Mouse (Mus musculus): ENCODE measurements around the gene Urgcp.

Urgcp gene

GRCm38 (mm10) chr11:5761820-5762632, at the start of gene Urgcp:
Gene Urgcp (minus strand): TSS chr11:5762376.
- no peak for TF ChIP-seq GATA4 (IDR thresholded peaks at IDR 0.05; ENCODE audit: insufficient replicate concordance, low read length)

- TF ChIP-seq GATA4 (IDR thresholded peaks at IDR 0.05; ENCODE audit: insufficient replicate concordance, low read length), result no peak
These were observed 45.8 kb upstream of the Urgcp start for GRCm38 (mm10) chr11:5807956-5808355.

GRCm38 (mm10) chr11:5805711-5806110, 43.5 kb upstream of the Urgcp start:
- TF ChIP-seq GATA4 (IDR thresholded peaks at IDR 0.05; ENCODE audit: insufficient replicate concordance, low read length), result no peak

GRCm38 (mm10) chr11:5804174-5804573, 42.0 kb upstream of the Urgcp start:
- no peak for TF ChIP-seq GATA4 (IDR thresholded peaks at IDR 0.05; ENCODE audit: insufficient replicate concordance, low read length)

GRCm38 (mm10) chr11:5803551-5803981, 41.4 kb upstream of the Urgcp start, which contains the start of gene Pgam2:
Gene Pgam2 (minus strand): TSS chr11:5803733.
- TF ChIP-seq GATA4 (IDR thresholded peaks at IDR 0.05; ENCODE audit: insufficient replicate concordance, low read length), result no peak

GRCm38 (mm10) chr11:5802457-5803217, 40.5 kb upstream of the Urgcp start:
- no peak for TF ChIP-seq GATA4 (IDR thresholded peaks at IDR 0.05; ENCODE audit: insufficient replicate concordance, low read length)

- TF ChIP-seq GATA4 (IDR thresholded peaks at IDR 0.05; ENCODE audit: insufficient replicate concordance, low read length), result no peak
These were observed 39.8 kb upstream of the Urgcp start for GRCm38 (mm10) chr11:5802005-5802404.

GRCm38 (mm10) chr11:5801511-5801910, 39.3 kb upstream of the Urgcp start:
- TF ChIP-seq GATA4 (IDR thresholded peaks at IDR 0.05; ENCODE audit: insufficient replicate concordance, low read length), result no peak

- TF ChIP-seq GATA4 (IDR thresholded peaks at IDR 0.05; ENCODE audit: insufficient replicate concordance, low read length), result no peak
These were observed 37.7 kb upstream of the Urgcp start for GRCm38 (mm10) chr11:5799621-5800490.

- TF ChIP-seq GATA4 (IDR thresholded peaks at IDR 0.05; ENCODE audit: insufficient replicate concordance, low read length), result no peak
These were observed 35.8 kb upstream of the Urgcp start for GRCm38 (mm10) chr11:5797928-5798327.

- TF ChIP-seq GATA4 (IDR thresholded peaks at IDR 0.05; ENCODE audit: insufficient replicate concordance, low read length), result no peak
These were observed 35.2 kb upstream of the Urgcp start for GRCm38 (mm10) chr11:5797371-5797770.

GRCm38 (mm10) chr11:5796939-5797338, 34.8 kb upstream of the Urgcp start:
- no peak for TF ChIP-seq GATA4 (IDR thresholded peaks at IDR 0.05; ENCODE audit: insufficient replicate concordance, low read length)

- no peak for TF ChIP-seq GATA4 (IDR thresholded peaks at IDR 0.05; ENCODE audit: insufficient replicate concordance, low read length)
These were observed 33.5 kb upstream of the Urgcp start for GRCm38 (mm10) chr11:5795706-5796105.

GRCm38 (mm10) chr11:5795290-5795689, 33.1 kb upstream of the Urgcp start:
- no peak for TF ChIP-seq GATA4 (IDR thresholded peaks at IDR 0.05; ENCODE audit: insufficient replicate concordance, low read length)

- no peak for TF ChIP-seq GATA4 (IDR thresholded peaks at IDR 0.05; ENCODE audit: insufficient replicate concordance, low read length)
These were observed 28.3 kb upstream of the Urgcp start for GRCm38 (mm10) chr11:5790431-5790830.

All from liver, adult (tissue).